Mouse (Mus musculus) liver, adult 2 months (tissue): Measurements from ENCODE around the gene Sufu. TPM values are rescaled to one million over a fixed set of nuclear protein-coding genes. Genes with fewer than 3 reads are reported as not detected.

Source experiments
- DNase-seq: peaks from one replicate; pipeline ENCODE4 v3.0.0-alpha.2; 2011; ENCODE audit warnings: low read depth, low spot score; ENCODE audit errors: extremely low read depth
- H3K27ac ChIP-seq: fragments of 200-500 bp; replicated peaks from 2 replicates; pipeline ENCODE4 v1.5.1; 2012; ENCODE audit warnings: low read depth, mild to moderate bottlenecking, control low read depth, inconsistent platforms, low read length; ENCODE audit not compliant: insufficient read depth
- H3K27me3 ChIP-seq: fragments of 200-500 bp; 2 replicates; pipeline ENCODE4 v1.6.1; 2012; ENCODE audit warnings: mild to moderate bottlenecking, moderate library complexity, low read length, inconsistent platforms; ENCODE audit not compliant: control insufficient read depth, insufficient read depth
- H3K36me3 ChIP-seq: fragments of 200-500 bp; 2 replicates; pipeline ENCODE4 v1.6.1; 2012; ENCODE audit warnings: low read length, inconsistent platforms; ENCODE audit not compliant: control insufficient read depth, insufficient read depth
- H3K4me1 ChIP-seq: fragments of 200-500 bp; 2 replicates; pipeline ENCODE4 v1.6.1; 2011; ENCODE audit warnings: low read length; ENCODE audit not compliant: control insufficient read depth, insufficient read depth
- H3K4me3 ChIP-seq: fragments of 200-500 bp; 2 replicates; pipeline ENCODE4 v1.5.1; 2011; ENCODE audit warnings: low read depth, mild to moderate bottlenecking, control low read depth, low read length, moderate library complexity; ENCODE audit not compliant: insufficient read depth
- H3K79me2 ChIP-seq: fragments of 200-500 bp; 2 replicates; pipeline ENCODE4 v1.6.1; 2012; ENCODE audit warnings: inconsistent platforms, mild to moderate bottlenecking, low read length, moderate library complexity; ENCODE audit not compliant: control insufficient read depth, insufficient read depth
- H3K9ac ChIP-seq: fragments of 200-500 bp; 2 replicates; pipeline ENCODE4 v1.6.1; 2012; ENCODE audit warnings: low read depth, mild to moderate bottlenecking, control low read depth, inconsistent platforms, low read length
- CTCF ChIP-seq: fragments of 200-500 bp; IDR thresholded peaks from 2 replicates; pipeline ENCODE4 v1.5.1; 2011; ENCODE audit warnings: low read depth, low read length, control low read depth
- POLR2A ChIP-seq: fragments of 200-500 bp; IDR thresholded peaks from 2 replicates; pipeline ENCODE4 v1.6.1; 2011; ENCODE audit warnings: low read length, control low read depth; ENCODE audit not compliant: insufficient read depth; ENCODE audit errors: extremely low read depth
- WGBS: fragments of 180-500 bp; shearing (Covaris S2); methylation state at CpG from one replicate; pipeline ENCODE4 v1.1.7; 2018; 5-methylcytosine and 5-hydroxymethylcytosine counted together
- polyA plus RNA-seq: library from polyadenylated mRNA; depleted of rRNA; stranded (reverse); fragments of >200 nt; gene quantifications from 2 replicates; pipeline ENCODE4 v1.2.3, GENCODE M21; 2012
- total RNA-seq: library from RNA; depleted of rRNA; stranded (reverse); fragments of >200 nt; gene quantifications from 2 replicates; pipeline ENCODE4 v1.2.3, GENCODE M21; 2014

Gene Sufu
- total and polyA plus RNA-seq, 2 experiments, result 1.1 to 3.2 TPM

GRCm38 (mm10) chr19:46416276-46416675, 19.6 kb downstream of the Sufu start:
- Histone ChIP-seq H3K27me3 (no peaks in the 10 kb centered on the region), H3K79me2 (peaks cover 13% of the 10 kb centered on the region; the same call in 1 of the 2 replicates), H3K4me3 (no peak overlapping the region), H3K9ac (no peak overlapping the region), H3K36me3 (no peaks in the 10 kb centered on the region), H3K27ac (no peak overlapping the region), H3K4me1 (no peaks in the 10 kb centered on the region)
- DNase-seq, result no peak
- WGBS, result 87% methylated on average over 9 of the region's 9 CpGs
- TF ChIP-seq POLR2A (no peak), CTCF (no peak)

GRCm38 (mm10) chr19:46418051-46418450, 21.4 kb downstream of the Sufu start:
- Histone ChIP-seq H3K27ac (no peak overlapping the region), H3K9ac (no peak overlapping the region), H3K27me3 (no peaks in the 10 kb centered on the region), H3K36me3 (no peaks in the 10 kb centered on the region), H3K4me1 (no peaks in the 10 kb centered on the region), H3K4me3 (no peak overlapping the region), H3K79me2 (peaks cover 9% of the 10 kb centered on the region; the same call in 1 of the 2 replicates)
- DNase-seq, result no peak
- 85% methylated on average over 4 of the region's 4 CpGs for WGBS
- TF ChIP-seq CTCF (no peak), POLR2A (no peak)

- Histone ChIP-seq H3K27me3 (no peaks in the 10 kb centered on the region), H3K36me3 (0 out of 2 replicates have a peak, but pooled peaks cover 1% of the 10 kb centered on the region), H3K79me2 (peaks cover 9% of the 10 kb centered on the region; the same call in 1 of the 2 replicates), H3K4me3 (no peak overlapping the region), H3K9ac (no peak overlapping the region), H3K27ac (no peak overlapping the region), H3K4me1 (no peaks in the 10 kb centered on the region)
- WGBS, result 95% methylated on average over 7 of the region's 7 CpGs
- no peak for TF ChIP-seq CTCF
- TF ChIP-seq POLR2A, result no peak
- DNase-seq, result no peak
These were observed 23.7 kb downstream of the Sufu start for GRCm38 (mm10) chr19:46420410-46420809.

- WGBS, result 68% methylated on average over 11 of the region's 11 CpGs
- H3K9ac ChIP-seq, result no peak overlapping the region
- H3K4me1 ChIP-seq, result no peaks in the 10 kb centered on the region
These were observed 26.0 kb downstream of the Sufu start for GRCm38 (mm10) chr19:46422384-46423338.

GRCm38 (mm10) chr19:46425266-46425665, 28.6 kb downstream of the Sufu start:
- Histone ChIP-seq H3K79me2 (no peaks in the 10 kb centered on the region), H3K9ac (no peak overlapping the region), H3K4me1 (no peaks in the 10 kb centered on the region), H3K27me3 (no peaks in the 10 kb centered on the region), H3K36me3 (peaks cover 3% of the 10 kb centered on the region; the same call in 1 of the 2 replicates), H3K27ac (no peak overlapping the region), H3K4me3 (no peak overlapping the region)
- TF ChIP-seq POLR2A (no peak), CTCF (no peak)
- no peak for DNase-seq
- WGBS, result 94% methylated on average over 8 of the region's 8 CpGs

More at GRCm38 (mm10) chr19:46422384-46423338, 26.0 kb downstream of the Sufu start:
- Histone ChIP-seq H3K27me3 (no peaks in the 10 kb centered on the region), H3K36me3 (peaks cover 3% of the 10 kb centered on the region; the same call in 1 of the 2 replicates), H3K79me2 (no peaks in the 10 kb centered on the region), H3K4me3 (no peak overlapping the region), H3K27ac (no peak overlapping the region)
- DNase-seq, result no peak
- TF ChIP-seq CTCF, result no peak
- TF ChIP-seq POLR2A, result no peak

- no peak for TF ChIP-seq POLR2A
- TF ChIP-seq CTCF, result no peak
- H3K4me3 ChIP-seq, result no peak overlapping the region
- H3K9ac ChIP-seq, result no peak overlapping the region
- no peaks in the 10 kb centered on the region for H3K4me1 ChIP-seq
- H3K79me2 ChIP-seq, result no peaks in the 10 kb centered on the region
- DNase-seq, result no peak
- no peaks in the 10 kb centered on the region for H3K27me3 ChIP-seq
- WGBS, result 92% methylated on average over 12 of the region's 12 CpGs
- H3K36me3 ChIP-seq, result peaks cover 3% of the 10 kb centered on the region; the same call in 1 of the 2 replicates
- H3K27ac ChIP-seq, result no peak overlapping the region
These were observed 29.8 kb downstream of the Sufu start for GRCm38 (mm10) chr19:46426488-46426887.
